Mouse (Mus musculus) heart, adult 11 months (tissue): ENCODE measurements around the gene Platr17.
"Not testable (repeated sequence)": the region's sequence is repeated elsewhere in the genome, so short reads cannot be mapped to it uniquely, and the experiment has no call there.

Source experiments
- DNase-seq: peaks from one replicate; pipeline ENCODE4 v3.0.0; 2022

The Platr17 gene

GRCm38 (mm10) chr17:33903911-33904651 is 854 bp upstream of the Platr17 start:
- not testable (repeated sequence) for DNase-seq

GRCm38 (mm10) chr17:33908331-33909076 is 3.6 kb downstream of the Platr17 start:
- peak; percentile 96 for DNase-seq

GRCm38 (mm10) chr17:33909077-33909868 is 4.3 kb downstream of the Platr17 start, which contains the start of gene Daxx:
TSS of gene Daxx (plus strand) at chr17:33909414.
- peak; percentile 100 for DNase-seq

- DNase-seq = peak; percentile 97
These were observed 4.9 kb downstream of the Platr17 start for GRCm38 (mm10) chr17:33909869-33910250.

- peak; percentile 93 for DNase-seq
These were observed 5.6 kb downstream of the Platr17 start for GRCm38 (mm10) chr17:33910346-33911051.

GRCm38 (mm10) chr17:33911052-33911812 is 6.3 kb downstream of the Platr17 start:
- DNase-seq = peak; percentile 94

- DNase-seq = peak; percentile 92
These were observed 7.0 kb downstream of the Platr17 start for GRCm38 (mm10) chr17:33911813-33912414.

GRCm38 (mm10) chr17:33913264-33913663 is 8.3 kb downstream of the Platr17 start:
- DNase-seq = no peak

- DNase-seq = peak; percentile 90
These were observed 9.0 kb downstream of the Platr17 start for GRCm38 (mm10) chr17:33913905-33914304.

GRCm38 (mm10) chr17:33914969-33915391 is 10.0 kb downstream of the Platr17 start:
- DNase-seq = peak; percentile 95

GRCm38 (mm10) chr17:33915671-33916250 is 10.8 kb downstream of the Platr17 start, which contains the start of the genes Tapbp and Zbtb22:
TSS of gene Tapbp (plus strand) at chr17:33915899.
TSS of gene Zbtb22 (plus strand) at chr17:33915904.
- DNase-seq = peak; percentile 100

GRCm38 (mm10) chr17:33916294-33916693 is 11.4 kb downstream of the Platr17 start:
- peak; percentile 98 for DNase-seq

GRCm38 (mm10) chr17:33916847-33917655 is 12.1 kb downstream of the Platr17 start:
- peak; percentile 96 for DNase-seq

- DNase-seq = peak; percentile 96
These were observed 12.8 kb downstream of the Platr17 start for GRCm38 (mm10) chr17:33917656-33918292.

- peak; percentile 97 for DNase-seq
These were observed 13.6 kb downstream of the Platr17 start for GRCm38 (mm10) chr17:33918293-33919203.

GRCm38 (mm10) chr17:33919351-33920281 is 14.7 kb downstream of the Platr17 start:
- peak; percentile 99 for DNase-seq
